Mouse (Mus musculus): ENCODE results near the gene Enho.
A peak's percentile ranks its signal among the peaks of the same experiment; 100 is the strongest.

Enho gene

GRCm38 (mm10) chr4:41663614-41664013 is 23.5 kb upstream of the Enho start:
- DNase-seq = peak in 1 of 2 experiments; percentile 51

GRCm38 (mm10) chr4:41662723-41663122 is 22.6 kb upstream of the Enho start:
- no peak for DNase-seq

GRCm38 (mm10) chr4:41660851-41661430 is 20.8 kb upstream of the Enho start:
- DNase-seq = peak; percentile 77 to 87

- no peak for DNase-seq
These were observed 19.4 kb upstream of the Enho start for GRCm38 (mm10) chr4:41659556-41659955.

GRCm38 (mm10) chr4:41658566-41659384 is 18.7 kb upstream of the Enho start:
- peak; percentile 61 to 75 for DNase-seq

GRCm38 (mm10) chr4:41655525-41655924 is 15.4 kb upstream of the Enho start:
- no peak for DNase-seq

GRCm38 (mm10) chr4:41654217-41654616 is 14.1 kb upstream of the Enho start:
- peak; percentile 88 to 89 for DNase-seq

- DNase-seq = no peak
These were observed 13.6 kb upstream of the Enho start for GRCm38 (mm10) chr4:41653730-41654129.

GRCm38 (mm10) chr4:41653296-41653695 is 13.2 kb upstream of the Enho start:
- DNase-seq = peak; percentile 90 to 92

- DNase-seq = no peak
These were observed 8.5 kb upstream of the Enho start for GRCm38 (mm10) chr4:41648627-41649026.

GRCm38 (mm10) chr4:41648157-41648556 is 8.0 kb upstream of the Enho start:
- no peak for DNase-seq

GRCm38 (mm10) chr4:41645488-41645887 is 5.4 kb upstream of the Enho start:
- DNase-seq = peak; percentile 54 to 67

GRCm38 (mm10) chr4:41641199-41641822 is 1.2 kb upstream of the Enho start:
- no peak for DNase-seq

GRCm38 (mm10) chr4:41639214-41639841 is 796 bp downstream of the Enho start:
- no peak for DNase-seq

- DNase-seq = no peak
These were observed 1.3 kb downstream of the Enho start for GRCm38 (mm10) chr4:41638828-41639213.

- DNase-seq = no peak
These were observed 1.9 kb downstream of the Enho start for GRCm38 (mm10) chr4:41638186-41638731.

- no peak for DNase-seq
These were observed 3.1 kb downstream of the Enho start for GRCm38 (mm10) chr4:41636882-41637635.

- DNase-seq = peak in 1 of 2 experiments; percentile 54
These were observed 3.8 kb downstream of the Enho start for GRCm38 (mm10) chr4:41636366-41636765.

GRCm38 (mm10) chr4:41635906-41636305 is 4.2 kb downstream of the Enho start:
- peak in 1 of 2 experiments; percentile 54 for DNase-seq

- DNase-seq = no peak
These were observed 4.9 kb downstream of the Enho start for GRCm38 (mm10) chr4:41635224-41635623.

GRCm38 (mm10) chr4:41634631-41635030 is 5.5 kb downstream of the Enho start:
- no peak for DNase-seq

- no peak for DNase-seq
These were observed 7.1 kb downstream of the Enho start for GRCm38 (mm10) chr4:41633001-41633400.
